Mouse (Mus musculus): Measurements from ENCODE around the gene Ctdnep1. TPM values are rescaled to one million over a fixed set of nuclear protein-coding genes. Genes with fewer than 3 reads are reported as not detected.

Ctdnep1 gene
- 41.0 TPM for polyA plus RNA-seq (2014; fragmentation: Illumina TruSeq; extraction: RNeasy Lipid Tissue Mini Kit (QIAGEN cat#74804); ENCODE audit: low replicate concordance)

DNA sequence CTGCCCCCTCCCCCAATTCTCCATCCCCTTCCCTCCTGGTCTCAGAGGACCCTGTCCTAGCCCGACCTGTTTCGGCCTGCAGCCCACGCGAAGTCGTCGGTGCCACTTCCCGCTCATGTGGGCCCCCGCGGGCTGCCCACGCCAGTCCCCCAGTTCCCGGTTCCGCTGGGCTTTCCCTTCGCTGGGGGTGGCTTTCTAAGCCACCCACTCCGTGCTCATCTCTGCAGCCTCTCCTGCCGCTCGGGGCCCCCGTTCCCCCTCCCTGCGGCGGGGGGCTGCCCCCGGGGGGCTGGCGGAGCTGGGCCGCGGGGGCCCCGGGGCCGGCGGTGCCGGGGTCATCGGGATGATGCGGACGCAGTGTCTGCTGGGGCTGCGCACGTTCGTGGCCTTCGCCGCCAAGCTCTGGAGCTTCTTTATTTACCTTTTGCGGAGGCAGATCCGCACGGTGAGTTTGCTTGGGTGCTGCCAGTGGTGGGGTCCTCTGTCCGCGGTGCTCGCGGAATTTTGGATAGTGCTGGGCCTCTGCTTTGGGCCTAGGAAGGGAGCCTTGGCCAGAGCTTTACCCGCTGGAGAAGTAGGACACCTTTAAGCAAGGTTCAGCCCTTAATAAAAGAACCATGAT, at the start of gene Ctdnep1:
TSS of gene Ctdnep1 (plus strand) at position 16 of the 622 bp plus-strand sequence.

GRCm38 (mm10) chr11:69935137-69935879, 45.6 kb upstream of the Ctdnep1 start, which contains the start of gene Ybx2:
Gene Ybx2, plus strand, starts transcription at chr11:69935796.

DNA sequence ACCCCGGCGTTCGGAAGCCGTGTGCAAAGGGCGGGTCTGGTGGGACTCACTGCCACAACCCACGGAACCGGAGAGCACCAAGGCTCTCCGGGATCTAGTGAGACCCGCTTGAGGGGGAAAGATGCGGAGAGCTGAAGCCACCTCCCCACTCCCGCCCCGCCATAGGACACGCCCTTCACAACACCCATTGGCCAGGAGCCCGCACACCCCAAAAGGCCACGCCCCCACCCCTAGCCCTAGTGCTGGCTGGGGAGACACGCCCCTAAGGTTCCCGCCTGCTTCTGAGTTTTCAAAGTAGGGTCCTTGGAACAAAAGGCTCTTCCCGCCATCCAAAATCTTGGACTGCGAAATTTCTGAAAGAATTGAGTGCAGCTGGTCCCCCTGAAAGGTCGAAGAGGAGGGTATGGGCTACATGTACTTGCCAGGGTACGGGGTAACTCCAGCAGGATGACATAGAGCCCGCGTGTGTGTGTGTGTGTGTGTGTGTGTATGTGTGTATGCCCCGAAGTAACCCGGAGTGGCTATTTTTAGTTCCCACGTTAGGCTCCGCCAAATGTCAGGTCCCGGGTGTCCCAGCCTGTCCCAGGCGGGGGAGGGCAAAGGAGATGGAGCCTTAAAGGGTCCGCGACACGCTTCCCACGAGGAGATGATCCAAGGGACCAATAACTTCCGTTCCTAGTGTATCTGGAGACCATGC, 32.7 kb upstream of the Ctdnep1 start, which contains the start of gene Slc2a4:
TSS of gene Slc2a4 (minus strand) at position 123 of the 697 bp plus-strand sequence.

DNA sequence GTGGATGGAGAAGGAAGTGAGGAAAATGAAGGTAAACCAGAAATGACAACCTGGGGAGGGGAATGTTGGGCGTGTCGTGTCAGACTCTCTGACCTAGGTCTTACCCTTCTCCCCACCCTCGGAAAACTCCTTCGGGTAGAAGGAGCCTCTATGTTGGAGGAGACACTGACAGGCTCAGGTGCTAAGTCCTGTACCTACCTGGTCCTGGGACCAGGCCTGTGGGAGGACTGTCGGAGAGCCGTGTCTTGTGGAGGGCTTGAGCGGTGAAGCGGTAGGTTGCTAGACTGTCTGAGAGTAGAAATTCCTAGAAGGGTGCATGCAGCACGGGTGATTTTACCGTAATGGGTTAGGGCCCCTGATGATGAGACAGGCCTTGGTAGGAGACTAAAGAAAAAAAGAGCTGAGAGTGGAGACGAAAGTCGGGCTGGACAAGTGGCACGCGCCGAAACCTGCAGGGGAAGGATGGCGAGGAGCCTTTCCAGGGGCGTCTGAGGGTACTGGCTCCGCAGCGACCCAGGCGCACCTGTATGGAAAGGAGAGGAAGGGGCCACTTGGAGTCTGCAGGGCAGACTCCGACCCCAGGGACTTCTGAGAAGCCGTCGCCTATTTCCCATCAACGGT, 16.2 kb upstream of the Ctdnep1 start, which contains the start of gene Cldn7:
TSS of gene Cldn7 (plus strand) at position 130 of the 621 bp plus-strand sequence.

GRCm38 (mm10) chr11:69982225-69982624, 1.3 kb downstream of the Ctdnep1 start, which contains the start of gene Elp5:
Gene Elp5, minus strand, starts transcription at chr11:69982517.

DNA sequence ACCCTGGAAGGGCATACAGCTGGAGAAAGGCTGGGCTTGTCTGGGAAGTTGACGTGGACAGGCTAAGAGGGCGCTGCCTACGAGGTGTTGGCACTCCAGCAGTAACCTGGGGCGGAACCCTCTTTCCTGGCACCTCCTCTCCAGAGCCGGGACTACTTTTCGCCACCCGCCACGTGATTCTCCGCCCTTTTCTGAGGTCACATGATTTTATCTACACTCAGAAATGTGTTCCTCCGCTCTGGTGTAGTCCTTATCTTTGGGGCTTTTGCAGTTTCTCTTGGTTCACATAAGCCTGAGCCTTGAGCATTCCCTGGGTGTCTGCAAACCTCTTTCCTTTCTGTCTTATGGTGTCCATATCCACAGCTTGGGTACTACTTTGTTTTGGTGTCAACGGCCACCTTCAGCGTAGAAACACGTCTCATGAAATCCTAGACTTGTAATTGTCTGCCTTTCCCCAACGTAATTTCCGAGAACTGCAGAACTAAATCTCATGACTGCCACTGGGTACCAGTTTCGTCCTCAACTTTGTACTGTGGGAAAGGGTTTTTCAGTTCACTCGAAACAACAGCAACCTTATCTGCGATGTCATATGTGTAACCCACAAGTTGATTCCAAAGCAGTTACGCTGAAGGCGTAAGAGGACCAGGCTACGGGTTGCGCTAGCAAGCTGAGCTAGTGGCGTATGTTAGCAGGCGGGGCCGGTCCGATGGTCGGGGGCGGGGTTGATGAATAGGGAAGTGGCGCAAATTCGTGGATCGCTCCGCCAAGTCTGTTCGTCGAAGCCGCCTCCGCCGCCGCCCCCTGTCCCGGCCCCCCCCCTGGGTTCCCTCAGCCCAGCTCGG, 10.1 kb downstream of the Ctdnep1 start, which contains the start of gene Gabarap:
TSS of gene Gabarap (plus strand) at position 294 of the 842 bp plus-strand sequence.

GRCm38 (mm10) chr11:69995391-69995960, 14.5 kb downstream of the Ctdnep1 start, which contains the start of gene Phf23:
Gene Phf23, plus strand, starts transcription at chr11:69995777.

GRCm38 (mm10) chr11:70000396-70000898, 19.5 kb downstream of the Ctdnep1 start, which contains the start of gene Dvl2:
Gene Dvl2, plus strand, starts transcription at chr11:70000595.

DNA sequence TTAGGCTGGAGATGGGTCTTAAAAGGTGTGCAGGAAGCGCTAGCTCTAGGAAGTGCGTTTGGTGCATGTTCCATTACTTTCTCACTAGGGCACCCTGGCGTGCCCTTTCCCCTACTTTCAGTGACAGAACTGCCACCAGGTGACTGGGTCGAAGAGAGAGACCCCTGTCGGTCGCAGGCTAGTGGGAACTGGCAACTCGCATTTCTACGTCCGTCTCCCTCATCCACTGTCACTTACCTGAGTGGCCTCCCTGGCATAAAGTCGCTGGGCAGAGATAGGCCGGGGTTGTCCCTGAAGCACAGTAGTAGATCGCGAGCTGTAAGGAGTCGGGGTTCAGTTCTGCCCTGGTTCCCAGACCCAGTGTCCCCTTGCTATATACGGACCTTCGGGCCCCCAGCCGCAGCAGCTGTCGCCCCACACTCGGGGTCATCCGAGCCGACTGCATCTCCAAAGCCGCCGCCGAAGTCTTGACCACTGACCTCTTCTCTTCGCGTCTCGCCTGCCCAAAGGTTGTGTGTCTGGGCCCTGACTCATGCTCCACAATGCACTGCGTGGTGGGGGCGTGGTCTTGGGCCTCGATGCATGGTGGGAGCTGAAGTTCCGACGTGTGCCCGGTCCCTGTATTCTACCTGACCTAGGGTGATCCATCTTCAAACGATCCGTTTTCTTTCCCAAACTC, 34.1 kb downstream of the Ctdnep1 start, which contains the start of gene Acadvl:
TSS of gene Acadvl (minus strand) at position 532 of the 679 bp plus-strand sequence.

DNA sequence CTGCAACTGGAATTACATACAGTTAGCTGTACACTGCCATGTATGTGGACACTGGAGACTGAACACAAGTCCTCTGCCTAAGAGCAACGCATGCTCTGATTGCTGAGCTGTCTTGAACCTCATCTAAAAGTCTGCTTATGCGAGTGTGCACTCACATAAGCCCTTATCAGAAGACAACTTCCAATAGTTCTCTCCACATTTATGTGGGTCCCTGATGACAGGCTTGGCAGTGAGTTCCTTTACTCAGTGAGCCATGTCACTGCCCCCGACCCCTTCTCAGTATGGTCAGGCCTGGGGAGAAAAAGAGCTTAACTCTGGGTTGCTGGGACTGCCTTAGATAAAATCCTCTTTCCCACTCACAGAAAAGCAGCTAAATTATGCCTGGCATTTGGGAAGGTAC, 35.7 kb downstream of the Ctdnep1 start, which contains the start of gene Dlg4:
TSS of gene Dlg4 (plus strand) at position 274 of the 400 bp plus-strand sequence.

Other genes with a start within 250 kb of the Ctdnep1 start
- gene Polr2a, start 222.5 kb upstream of the Ctdnep1 start, polyA plus RNA-seq (2014; fragmentation: Illumina TruSeq; extraction: RNeasy Lipid Tissue Mini Kit (QIAGEN cat#74804); ENCODE audit: low replicate concordance) = 15.6 TPM
- gene Slc35g3, start 219.2 kb upstream of the Ctdnep1 start, polyA plus RNA-seq (2014; fragmentation: Illumina TruSeq; extraction: RNeasy Lipid Tissue Mini Kit (QIAGEN cat#74804); ENCODE audit: low replicate concordance) = not detected
- 8.3 TPM for gene Zbtb4, start 215.2 kb upstream of the Ctdnep1 start, polyA plus RNA-seq (2014; fragmentation: Illumina TruSeq; extraction: RNeasy Lipid Tissue Mini Kit (QIAGEN cat#74804); ENCODE audit: low replicate concordance)
- 4.4 TPM for gene Chrnb1, start 185.2 kb upstream of the Ctdnep1 start, polyA plus RNA-seq (2014; fragmentation: Illumina TruSeq; extraction: RNeasy Lipid Tissue Mini Kit (QIAGEN cat#74804); ENCODE audit: low replicate concordance)
- 4.6 TPM for gene Fgf11, start 179.3 kb upstream of the Ctdnep1 start, polyA plus RNA-seq (2014; fragmentation: Illumina TruSeq; extraction: RNeasy Lipid Tissue Mini Kit (QIAGEN cat#74804); ENCODE audit: low replicate concordance)
- gene Tmem102, start 175.5 kb upstream of the Ctdnep1 start, polyA plus RNA-seq (2014; fragmentation: Illumina TruSeq; extraction: RNeasy Lipid Tissue Mini Kit (QIAGEN cat#74804); ENCODE audit: low replicate concordance) = 10.2 TPM
- not detected for gene Gm39566, start 165.9 kb upstream of the Ctdnep1 start, polyA plus RNA-seq (2014; fragmentation: Illumina TruSeq; extraction: RNeasy Lipid Tissue Mini Kit (QIAGEN cat#74804); ENCODE audit: low replicate concordance)
- not detected for gene Spem2, start 162.7 kb upstream of the Ctdnep1 start, polyA plus RNA-seq (2014; fragmentation: Illumina TruSeq; extraction: RNeasy Lipid Tissue Mini Kit (QIAGEN cat#74804); ENCODE audit: low replicate concordance)
- not detected for gene Spem1, start 159.0 kb upstream of the Ctdnep1 start, polyA plus RNA-seq (2014; fragmentation: Illumina TruSeq; extraction: RNeasy Lipid Tissue Mini Kit (QIAGEN cat#74804); ENCODE audit: low replicate concordance)
- 0.15 TPM for gene Nlgn2, start 143.4 kb upstream of the Ctdnep1 start, polyA plus RNA-seq (2014; fragmentation: Illumina TruSeq; extraction: RNeasy Lipid Tissue Mini Kit (QIAGEN cat#74804); ENCODE audit: low replicate concordance)
- 4.2 TPM for gene Tmem256, start 142.6 kb upstream of the Ctdnep1 start, polyA plus RNA-seq (2014; fragmentation: Illumina TruSeq; extraction: RNeasy Lipid Tissue Mini Kit (QIAGEN cat#74804); ENCODE audit: low replicate concordance)
- gene Plscr3, start 134.8 kb upstream of the Ctdnep1 start, polyA plus RNA-seq (2014; fragmentation: Illumina TruSeq; extraction: RNeasy Lipid Tissue Mini Kit (QIAGEN cat#74804); ENCODE audit: low replicate concordance) = 0.33 TPM
- 5.0 TPM for gene Tnk1, start 122.4 kb upstream of the Ctdnep1 start, polyA plus RNA-seq (2014; fragmentation: Illumina TruSeq; extraction: RNeasy Lipid Tissue Mini Kit (QIAGEN cat#74804); ENCODE audit: low replicate concordance)
- not detected for gene Tmem95, start 103.1 kb upstream of the Ctdnep1 start, polyA plus RNA-seq (2014; fragmentation: Illumina TruSeq; extraction: RNeasy Lipid Tissue Mini Kit (QIAGEN cat#74804); ENCODE audit: low replicate concordance)
- 1.4 TPM for gene Kctd11, start 99.8 kb upstream of the Ctdnep1 start, polyA plus RNA-seq (2014; fragmentation: Illumina TruSeq; extraction: RNeasy Lipid Tissue Mini Kit (QIAGEN cat#74804); ENCODE audit: low replicate concordance)
- 0.67 TPM for gene Acap1, start 85.6 kb upstream of the Ctdnep1 start, polyA plus RNA-seq (2014; fragmentation: Illumina TruSeq; extraction: RNeasy Lipid Tissue Mini Kit (QIAGEN cat#74804); ENCODE audit: low replicate concordance)
- 7.0 TPM for gene 2810408A11Rik, start 80.2 kb upstream of the Ctdnep1 start, polyA plus RNA-seq (2014; fragmentation: Illumina TruSeq; extraction: RNeasy Lipid Tissue Mini Kit (QIAGEN cat#74804); ENCODE audit: low replicate concordance)
- gene Neurl4, start 80.1 kb upstream of the Ctdnep1 start, polyA plus RNA-seq (2014; fragmentation: Illumina TruSeq; extraction: RNeasy Lipid Tissue Mini Kit (QIAGEN cat#74804); ENCODE audit: low replicate concordance) = 1.6 TPM
- 10.7 TPM for gene Gps2, start 67.3 kb upstream of the Ctdnep1 start, polyA plus RNA-seq (2014; fragmentation: Illumina TruSeq; extraction: RNeasy Lipid Tissue Mini Kit (QIAGEN cat#74804); ENCODE audit: low replicate concordance)
- gene Eif5a, start 59.2 kb upstream of the Ctdnep1 start, polyA plus RNA-seq (2014; fragmentation: Illumina TruSeq; extraction: RNeasy Lipid Tissue Mini Kit (QIAGEN cat#74804); ENCODE audit: low replicate concordance) = 136 TPM
- 2.3 TPM for gene Ybx2, start 45.4 kb upstream of the Ctdnep1 start, polyA plus RNA-seq (2014; fragmentation: Illumina TruSeq; extraction: RNeasy Lipid Tissue Mini Kit (QIAGEN cat#74804); ENCODE audit: low replicate concordance)
- gene Slc2a4, start 33.0 kb upstream of the Ctdnep1 start, polyA plus RNA-seq (2014; fragmentation: Illumina TruSeq; extraction: RNeasy Lipid Tissue Mini Kit (QIAGEN cat#74804); ENCODE audit: low replicate concordance) = 0.33 TPM
- 140 TPM for gene Cldn7, start 16.4 kb upstream of the Ctdnep1 start, polyA plus RNA-seq (2014; fragmentation: Illumina TruSeq; extraction: RNeasy Lipid Tissue Mini Kit (QIAGEN cat#74804); ENCODE audit: low replicate concordance)
- 3.9 TPM for gene Elp5, start 1.4 kb downstream of the Ctdnep1 start, polyA plus RNA-seq (2014; fragmentation: Illumina TruSeq; extraction: RNeasy Lipid Tissue Mini Kit (QIAGEN cat#74804); ENCODE audit: low replicate concordance)
- 558 TPM for gene Gabarap, start 10.0 kb downstream of the Ctdnep1 start, polyA plus RNA-seq (2014; fragmentation: Illumina TruSeq; extraction: RNeasy Lipid Tissue Mini Kit (QIAGEN cat#74804); ENCODE audit: low replicate concordance)
- gene Phf23, start 14.6 kb downstream of the Ctdnep1 start, polyA plus RNA-seq (2014; fragmentation: Illumina TruSeq; extraction: RNeasy Lipid Tissue Mini Kit (QIAGEN cat#74804); ENCODE audit: low replicate concordance) = 14.8 TPM
- not detected for gene Dvl2, start 19.4 kb downstream of the Ctdnep1 start, polyA plus RNA-seq (2014; fragmentation: Illumina TruSeq; extraction: RNeasy Lipid Tissue Mini Kit (QIAGEN cat#74804); ENCODE audit: low replicate concordance)
- gene Acadvl, start 34.3 kb downstream of the Ctdnep1 start, polyA plus RNA-seq (2014; fragmentation: Illumina TruSeq; extraction: RNeasy Lipid Tissue Mini Kit (QIAGEN cat#74804); ENCODE audit: low replicate concordance) = 4.8 TPM
- 0.30 TPM for gene Dlg4, start 35.8 kb downstream of the Ctdnep1 start, polyA plus RNA-seq (2014; fragmentation: Illumina TruSeq; extraction: RNeasy Lipid Tissue Mini Kit (QIAGEN cat#74804); ENCODE audit: low replicate concordance)
- gene Asgr1, start 72.9 kb downstream of the Ctdnep1 start, polyA plus RNA-seq (2014; fragmentation: Illumina TruSeq; extraction: RNeasy Lipid Tissue Mini Kit (QIAGEN cat#74804); ENCODE audit: low replicate concordance) = not detected
- gene Asgr2, start 111.5 kb downstream of the Ctdnep1 start, polyA plus RNA-seq (2014; fragmentation: Illumina TruSeq; extraction: RNeasy Lipid Tissue Mini Kit (QIAGEN cat#74804); ENCODE audit: low replicate concordance) = not detected
- 5.1 TPM for gene Mgl2, start 149.2 kb downstream of the Ctdnep1 start, polyA plus RNA-seq (2014; fragmentation: Illumina TruSeq; extraction: RNeasy Lipid Tissue Mini Kit (QIAGEN cat#74804); ENCODE audit: low replicate concordance)
- gene Clec10a, start 175.0 kb downstream of the Ctdnep1 start, polyA plus RNA-seq (2014; fragmentation: Illumina TruSeq; extraction: RNeasy Lipid Tissue Mini Kit (QIAGEN cat#74804); ENCODE audit: low replicate concordance) = not detected
- gene Slc16a11, start 231.6 kb downstream of the Ctdnep1 start, polyA plus RNA-seq (2014; fragmentation: Illumina TruSeq; extraction: RNeasy Lipid Tissue Mini Kit (QIAGEN cat#74804); ENCODE audit: low replicate concordance) = not detected
- 2.9 TPM for gene Slc16a13, start 239.9 kb downstream of the Ctdnep1 start, polyA plus RNA-seq (2014; fragmentation: Illumina TruSeq; extraction: RNeasy Lipid Tissue Mini Kit (QIAGEN cat#74804); ENCODE audit: low replicate concordance)
- 1.4 TPM for gene Bcl6b, start 248.6 kb downstream of the Ctdnep1 start, polyA plus RNA-seq (2014; fragmentation: Illumina TruSeq; extraction: RNeasy Lipid Tissue Mini Kit (QIAGEN cat#74804); ENCODE audit: low replicate concordance)

All from small intestine, adult 10 weeks (tissue).